Mouse (Mus musculus) forebrain, embryonic 12.5 days (tissue): Measurements from ENCODE around the gene 3425401B19Rik. TPM values are rescaled to one million over a fixed set of nuclear protein-coding genes. Genes with fewer than 3 reads are reported as not detected.

Experiments used
- ATAC-seq: fragments of 200-750 bp; cut with Nextera tagmentation; 2 replicates; pipeline ENCODE4 v1.8.0; 2017; ENCODE audit warnings: moderate TSS enrichment; ENCODE audit not compliant: low FRiP score
- H3K27ac ChIP-seq: fragments of 300-500 bp; sonication (generic); 2 replicates; pipeline ENCODE4 v1.5.1; 2016; ENCODE audit warnings: mild to moderate bottlenecking
- H3K27me3 ChIP-seq: fragments of 300-500 bp; sonication (generic); 2 replicates; pipeline ENCODE4 v1.6.1; 2016; ENCODE audit warnings: mild to moderate bottlenecking
- H3K36me3 ChIP-seq: fragments of 300-500 bp; sonication (generic); replicated peaks from 2 replicates; pipeline ENCODE4 v1.6.1; 2016; ENCODE audit warnings: mild to moderate bottlenecking
- H3K4me1 ChIP-seq: fragments of 300-500 bp; sonication (generic); 2 replicates; pipeline ENCODE4 v1.6.1; 2016
- H3K4me2 ChIP-seq: fragments of 300-500 bp; sonication (generic); 2 replicates; pipeline ENCODE4 v1.6.1; 2016; ENCODE audit warnings: mild to moderate bottlenecking, moderate library complexity
- H3K4me3 ChIP-seq: fragments of 300-500 bp; sonication (generic); replicated peaks from 2 replicates; pipeline ENCODE4 v1.5.1; 2016; ENCODE audit warnings: mild to moderate bottlenecking
- H3K9ac ChIP-seq: fragments of 300-500 bp; sonication (generic); 2 replicates; pipeline ENCODE4 v1.6.1; 2016; ENCODE audit warnings: mild to moderate bottlenecking
- H3K9me3 ChIP-seq: fragments of 300-500 bp; sonication (generic); 2 replicates; pipeline ENCODE4 v1.6.1; 2016
- WGBS: fragments of 180-500 bp; shearing (Covaris S2); methylation state at CpG from one replicate; pipeline ENCODE4 v1.1.7; 2016; 5-methylcytosine and 5-hydroxymethylcytosine counted together
- polyA plus RNA-seq: library from polyadenylated mRNA; unstranded; fragments of >200 nt; fragmentation: Nextera tagmentation; extraction: Ambion mirVana; gene quantifications from 2 replicates; pipeline ENCODE4 v1.2.1, GENCODE M21; 2016

The 3425401B19Rik gene
- polyA plus RNA-seq, 1 experiment from 2014 or later: not detected

DNA sequence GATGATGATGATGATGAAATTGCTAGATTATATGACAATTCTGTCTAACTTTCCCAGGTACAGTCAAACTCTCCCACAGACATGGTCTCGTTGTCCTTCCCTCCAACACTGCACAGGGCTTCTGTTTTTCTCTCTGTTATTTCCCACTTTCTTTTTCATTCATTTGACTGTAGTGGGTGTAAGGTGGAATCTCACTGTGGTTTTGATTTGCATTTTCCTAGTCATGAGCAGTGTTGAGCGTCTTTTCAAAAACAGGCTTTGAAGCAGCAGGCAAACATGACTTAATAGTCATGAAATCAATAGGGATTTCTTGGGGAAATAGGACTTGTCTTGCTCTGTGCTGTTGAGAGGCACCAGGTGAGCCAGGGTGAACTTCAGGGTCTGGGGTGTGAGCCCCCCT lies 11.3 kb upstream of the 3425401B19Rik start:
- Histone ChIP-seq H3K27ac (no peak overlapping the region), H3K4me2 (no peak overlapping the region), H3K4me3 (no peak overlapping the region), H3K4me1 (no peaks in the 10 kb centered on the region), H3K9ac (no peak overlapping the region), H3K36me3 (no peaks in the 10 kb centered on the region), H3K27me3 (no peaks in the 10 kb centered on the region), H3K9me3 (no peaks in the 10 kb centered on the region)
- ATAC-seq: no peak
- 91% methylated on average over 2 of the region's 2 CpGs for whole genome bisulfite sequencing

DNA sequence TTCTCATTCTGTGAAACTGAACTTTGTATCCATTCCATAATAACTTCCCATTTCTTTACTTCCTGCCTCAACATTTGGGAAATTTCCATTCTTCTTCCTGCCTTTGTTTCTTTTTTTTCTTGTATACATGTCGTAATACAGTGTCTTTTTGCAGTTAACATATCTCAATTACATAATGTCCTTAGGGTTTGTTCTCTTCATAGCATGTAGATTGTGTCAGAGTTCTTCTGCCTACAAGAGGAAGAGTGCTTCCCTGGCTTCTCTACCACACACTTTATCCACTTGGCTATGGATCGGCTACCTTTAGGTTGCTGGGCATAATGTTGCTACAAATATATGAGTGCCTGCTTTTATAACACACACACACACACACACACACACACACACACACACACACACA lies 10.8 kb upstream of the 3425401B19Rik start:
- no peak for ATAC-seq
- Histone ChIP-seq H3K4me3 (no peak overlapping the region), H3K36me3 (no peaks in the 10 kb centered on the region), H3K9ac (no peak overlapping the region), H3K27ac (no peak overlapping the region), H3K9me3 (no peaks in the 10 kb centered on the region), H3K4me2 (no peak overlapping the region), H3K27me3 (no peaks in the 10 kb centered on the region), H3K4me1 (no peaks in the 10 kb centered on the region)
- WGBS: 79% methylated on average over 2 of the region's 2 CpGs

DNA sequence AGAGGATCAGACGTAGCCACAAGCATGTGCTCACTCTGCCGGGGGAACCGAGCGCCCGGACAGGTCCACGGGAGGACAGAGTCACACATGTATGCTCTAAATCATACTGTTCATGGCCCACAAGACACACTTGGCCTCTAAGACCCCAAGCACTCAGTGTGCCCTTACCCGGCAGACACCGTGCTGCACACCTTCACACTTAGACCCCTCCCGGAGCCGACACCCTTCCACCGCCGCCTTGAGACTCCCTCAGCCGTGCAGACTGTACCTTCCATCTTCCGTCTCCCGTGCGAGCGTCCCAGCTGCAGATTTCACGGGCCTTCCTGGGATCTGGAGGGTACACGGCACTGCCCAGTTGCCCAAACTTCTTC lies 373 bp downstream of the 3425401B19Rik start:
- WGBS: 87% methylated on average over 19 of the region's 19 CpGs
- ATAC-seq: no peak
- Histone ChIP-seq H3K4me2 (no peak overlapping the region), H3K36me3 (no peaks in the 10 kb centered on the region), H3K27me3 (no peaks in the 10 kb centered on the region), H3K4me3 (no peak overlapping the region), H3K4me1 (peaks cover 18% of the 10 kb centered on the region), H3K27ac (no peak overlapping the region), H3K9me3 (no peaks in the 10 kb centered on the region), H3K9ac (no peak overlapping the region)

DNA sequence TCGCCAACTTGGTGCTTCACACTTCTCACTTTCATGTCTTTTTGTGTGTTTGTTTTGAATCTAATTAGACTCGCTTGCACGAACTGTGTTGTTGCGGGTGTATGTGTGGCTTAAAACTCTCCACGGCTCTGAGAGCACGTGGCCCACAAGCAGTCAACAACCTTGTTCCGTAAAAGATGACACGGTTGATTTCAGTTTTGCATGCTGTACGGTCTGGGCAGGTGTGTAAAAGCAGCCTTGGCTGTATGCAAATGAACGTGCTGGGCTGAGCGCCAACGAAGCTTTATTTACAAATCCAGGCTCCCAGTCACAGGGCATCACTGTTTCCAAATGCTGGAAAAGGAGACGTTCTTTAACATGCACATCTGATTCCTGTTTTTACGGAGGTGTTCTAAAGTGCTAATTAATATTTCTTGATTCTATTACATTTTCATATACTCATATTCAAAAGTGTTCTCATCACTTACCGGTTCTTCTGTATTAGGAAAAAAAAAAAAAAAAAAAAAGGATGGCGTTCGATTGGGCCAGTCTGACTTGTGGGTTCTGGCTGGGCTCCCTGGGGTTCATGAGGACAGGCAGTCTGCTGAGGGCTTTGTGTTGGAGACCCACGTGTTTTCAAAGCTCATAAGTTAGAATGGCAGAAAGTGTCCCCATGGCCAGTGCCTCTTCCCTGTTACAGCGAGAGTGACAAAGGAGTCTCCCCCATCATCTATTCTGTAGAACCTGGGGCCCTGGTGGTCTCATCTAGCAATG lies 935 bp downstream of the 3425401B19Rik start:
- Histone ChIP-seq H3K27me3 (no peaks in the 10 kb centered on the region), H3K9me3 (no peaks in the 10 kb centered on the region), H3K36me3 (no peaks in the 10 kb centered on the region), H3K4me1 (peaks cover 18% of the 10 kb centered on the region), H3K9ac (no peak overlapping the region), H3K4me3 (no peak overlapping the region), H3K27ac (no peak overlapping the region), H3K4me2 (no peak overlapping the region)
- ATAC-seq: peak; percentile 46; the same call in 1 of the 2 replicates
- WGBS: 52% methylated on average over 19 of the region's 19 CpGs

DNA sequence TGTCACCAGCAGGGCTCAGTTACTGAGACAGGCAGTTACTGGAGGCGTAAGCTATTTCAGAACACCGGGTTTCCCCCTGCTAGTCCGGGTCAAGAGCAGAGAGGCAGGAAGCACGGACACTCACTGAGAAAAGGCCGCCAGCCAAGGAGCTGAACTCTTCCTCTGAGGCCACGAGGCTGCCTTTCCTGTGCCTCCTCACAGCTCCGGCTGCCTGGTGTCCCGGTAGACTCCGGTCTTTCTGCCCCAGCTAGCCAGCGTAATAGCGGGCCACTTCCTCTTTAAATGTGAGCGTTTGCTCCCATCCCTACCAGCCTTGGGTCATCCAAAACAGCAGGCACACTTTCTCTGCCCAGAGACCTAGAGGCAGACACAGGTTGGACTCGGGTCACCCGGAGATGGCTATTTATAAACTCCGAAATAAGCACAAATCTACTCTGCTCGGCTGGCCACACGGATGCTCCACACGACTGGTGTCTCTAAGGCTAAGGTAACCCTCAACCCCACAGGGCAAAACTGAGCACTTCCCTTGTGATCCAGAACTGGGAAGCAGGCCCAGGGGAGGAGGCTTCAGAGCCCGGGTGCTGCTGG lies 1.7 kb downstream of the 3425401B19Rik start:
- H3K9me3 ChIP-seq: no peaks in the 10 kb centered on the region
- no peak overlapping the region for H3K4me3 ChIP-seq
- ATAC-seq: no peak
- no peaks in the 10 kb centered on the region for H3K27me3 ChIP-seq
- H3K4me1 ChIP-seq: peaks cover 18% of the 10 kb centered on the region
- H3K9ac ChIP-seq: no peak overlapping the region
- WGBS: 68% methylated on average over 19 of the region's 19 CpGs
- H3K27ac ChIP-seq: no peak overlapping the region
- H3K4me2 ChIP-seq: no peak overlapping the region
- no peaks in the 10 kb centered on the region for H3K36me3 ChIP-seq

DNA sequence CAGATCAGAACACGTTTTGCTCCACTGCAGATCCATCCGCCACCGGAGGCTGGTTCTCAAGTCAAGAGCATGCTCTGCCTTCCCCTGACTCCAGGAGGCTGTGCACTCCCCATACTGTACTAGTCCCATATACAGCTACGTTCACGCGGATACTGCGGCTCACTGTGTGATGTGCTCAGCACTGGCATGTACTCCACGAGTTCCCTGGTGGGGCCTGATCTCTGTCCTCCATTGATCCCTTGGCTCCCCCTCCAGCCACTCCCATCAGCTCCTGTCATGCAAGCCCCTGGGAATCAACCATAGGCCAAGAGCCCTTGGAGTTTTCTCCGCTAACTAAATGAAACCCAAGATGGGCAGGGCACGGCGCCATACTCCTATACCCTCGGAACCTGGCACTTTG lies 2.6 kb downstream of the 3425401B19Rik start:
- H3K4me1 ChIP-seq: peaks cover 18% of the 10 kb centered on the region
- WGBS: 91% methylated on average over 12 of the region's 12 CpGs
- H3K9ac ChIP-seq: no peak overlapping the region
- H3K27me3 ChIP-seq: no peaks in the 10 kb centered on the region
- no peak for ATAC-seq
- no peak overlapping the region for H3K4me2 ChIP-seq
- H3K27ac ChIP-seq: no peak overlapping the region
- no peaks in the 10 kb centered on the region for H3K36me3 ChIP-seq
- no peak overlapping the region for H3K4me3 ChIP-seq
- no peaks in the 10 kb centered on the region for H3K9me3 ChIP-seq

DNA sequence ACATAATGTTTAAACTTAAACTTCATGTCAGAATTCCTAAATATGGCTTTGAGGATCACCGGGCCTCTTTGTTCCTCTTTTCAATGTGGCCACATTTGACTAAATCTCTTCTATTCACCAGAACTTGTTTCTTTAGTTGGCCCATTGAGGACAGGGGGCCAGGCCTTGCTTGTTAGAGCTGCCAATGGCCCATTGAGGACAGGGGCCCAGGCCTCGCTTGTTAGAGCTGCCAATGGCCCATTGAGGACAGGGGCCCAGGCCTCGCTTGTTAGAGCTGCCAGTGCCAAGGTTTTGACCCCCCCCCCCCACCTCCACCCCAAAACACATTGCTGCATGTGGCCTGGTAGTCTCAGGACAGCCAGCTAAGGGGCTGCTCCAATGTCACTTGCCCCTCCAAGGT lies 3.5 kb downstream of the 3425401B19Rik start:
- Histone ChIP-seq H3K36me3 (no peaks in the 10 kb centered on the region), H3K4me3 (no peak overlapping the region), H3K27ac (no peak overlapping the region), H3K4me1 (peaks cover 18% of the 10 kb centered on the region), H3K4me2 (no peak overlapping the region), H3K9me3 (no peaks in the 10 kb centered on the region), H3K27me3 (no peaks in the 10 kb centered on the region), H3K9ac (no peak overlapping the region)
- WGBS: 27% methylated on average over 3 of the region's 3 CpGs
- ATAC-seq: no peak

DNA sequence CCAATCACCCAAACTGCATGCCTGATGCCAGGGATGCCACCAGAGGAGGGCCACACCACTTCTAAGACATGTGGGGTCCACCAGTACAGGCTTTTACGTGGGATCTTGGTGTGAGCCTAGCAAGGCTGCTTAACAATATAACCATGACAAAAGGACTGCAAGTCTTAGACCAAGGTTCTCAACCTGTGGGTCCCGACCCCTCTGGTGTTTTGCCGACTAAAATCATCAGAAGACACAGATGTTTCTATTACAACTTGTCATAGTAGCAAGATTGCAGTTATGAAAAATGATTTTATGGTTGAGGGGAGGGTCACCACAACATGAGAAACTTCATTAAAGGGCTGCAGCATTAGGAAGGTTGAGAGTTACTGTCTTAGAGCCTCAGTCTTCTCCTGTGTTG lies 6.5 kb downstream of the 3425401B19Rik start:
- H3K4me1 ChIP-seq: peaks cover 9% of the 10 kb centered on the region
- H3K4me2 ChIP-seq: no peak overlapping the region
- H3K9me3 ChIP-seq: no peaks in the 10 kb centered on the region
- no peak overlapping the region for H3K9ac ChIP-seq
- no peaks in the 10 kb centered on the region for H3K27me3 ChIP-seq
- no peak for ATAC-seq
- no peak overlapping the region for H3K4me3 ChIP-seq
- 66% methylated on average over 3 of the region's 3 CpGs for WGBS
- H3K27ac ChIP-seq: no peak overlapping the region
- H3K36me3 ChIP-seq: no peaks in the 10 kb centered on the region

DNA sequence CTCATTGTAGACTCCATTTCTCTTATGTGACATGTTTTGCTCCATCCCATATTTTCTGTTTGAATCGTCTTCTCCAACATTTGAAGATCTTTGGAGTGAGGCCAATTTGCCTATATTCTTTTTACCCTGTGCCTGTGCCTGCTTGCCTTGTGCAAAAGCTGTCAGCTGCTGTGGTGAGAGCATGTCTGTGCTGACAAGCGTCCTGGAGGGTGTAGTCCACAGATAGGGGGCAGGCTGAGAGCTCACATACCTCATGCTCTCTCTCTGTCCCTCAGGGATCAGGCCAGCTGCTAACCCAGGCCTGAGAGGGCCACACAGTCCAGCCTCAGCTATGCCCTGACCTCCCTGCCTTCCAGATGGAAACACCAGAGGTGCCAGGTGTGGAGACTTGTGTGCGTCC lies 11.9 kb downstream of the 3425401B19Rik start:
- no peak overlapping the region for H3K4me3 ChIP-seq
- no peak for ATAC-seq
- no peaks in the 10 kb centered on the region for H3K9me3 ChIP-seq
- H3K36me3 ChIP-seq: no peaks in the 10 kb centered on the region
- WGBS: 58% methylated on average over 3 of the region's 3 CpGs
- no peaks in the 10 kb centered on the region for H3K4me1 ChIP-seq
- no peak overlapping the region for H3K9ac ChIP-seq
- H3K27me3 ChIP-seq: no peaks in the 10 kb centered on the region
- H3K27ac ChIP-seq: no peak overlapping the region
- no peak overlapping the region for H3K4me2 ChIP-seq

DNA sequence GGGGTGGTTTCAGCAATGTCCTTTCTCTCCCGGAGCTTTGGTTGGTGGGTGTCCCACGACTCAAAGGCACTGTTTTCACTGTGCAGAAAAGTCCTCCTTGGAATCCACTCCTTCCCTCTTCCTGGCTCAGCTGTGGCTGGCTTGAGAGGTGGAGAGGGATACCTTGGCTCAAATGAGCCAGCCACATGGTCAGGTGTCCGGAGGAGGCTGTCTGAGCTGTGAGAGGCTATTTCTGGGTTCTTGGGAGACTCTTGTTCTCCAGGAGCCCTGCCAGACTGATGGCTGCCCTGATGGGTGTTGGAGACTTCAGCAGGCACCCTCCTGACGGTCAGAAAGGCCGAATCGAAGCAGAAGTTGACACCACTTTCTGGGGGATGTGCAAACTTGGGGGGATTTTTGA lies 22.0 kb downstream of the 3425401B19Rik start:
- Histone ChIP-seq H3K27me3 (no peaks in the 10 kb centered on the region), H3K27ac (no peak overlapping the region), H3K4me1 (no peaks in the 10 kb centered on the region), H3K4me3 (no peak overlapping the region), H3K9me3 (no peaks in the 10 kb centered on the region), H3K36me3 (no peaks in the 10 kb centered on the region), H3K9ac (no peak overlapping the region), H3K4me2 (no peak overlapping the region)
- no peak for ATAC-seq
- 81% methylated on average over 6 of the region's 6 CpGs for whole genome bisulfite sequencing

DNA sequence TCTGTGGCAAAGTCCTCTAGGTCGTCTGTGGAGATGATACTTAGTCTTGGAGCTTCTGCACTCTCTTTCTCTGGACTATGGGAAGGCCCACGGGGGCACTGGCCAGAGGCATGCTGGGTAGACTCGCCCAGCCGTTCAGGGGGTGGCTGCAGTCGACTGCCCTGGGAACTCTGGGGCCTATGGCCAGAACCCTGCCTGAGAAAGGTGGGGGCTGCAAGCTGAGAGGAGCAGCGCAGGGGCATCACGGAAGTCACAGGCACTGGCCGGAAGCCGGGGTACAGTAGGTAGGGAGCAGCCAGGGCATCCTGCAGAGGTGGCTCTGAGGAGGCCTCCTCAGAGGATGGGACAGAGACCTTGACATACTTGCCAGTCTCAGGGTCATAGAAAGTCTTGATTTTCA lies 25.3 kb downstream of the 3425401B19Rik start:
- no peaks in the 10 kb centered on the region for H3K27me3 ChIP-seq
- no peak for ATAC-seq
- no peak overlapping the region for H3K4me3 ChIP-seq
- no peaks in the 10 kb centered on the region for H3K4me1 ChIP-seq
- WGBS: 84% methylated on average over 9 of the region's 9 CpGs
- H3K27ac ChIP-seq: no peak overlapping the region
- H3K9me3 ChIP-seq: no peaks in the 10 kb centered on the region
- no peak overlapping the region for H3K4me2 ChIP-seq
- no peak overlapping the region for H3K9ac ChIP-seq
- no peaks in the 10 kb centered on the region for H3K36me3 ChIP-seq

DNA sequence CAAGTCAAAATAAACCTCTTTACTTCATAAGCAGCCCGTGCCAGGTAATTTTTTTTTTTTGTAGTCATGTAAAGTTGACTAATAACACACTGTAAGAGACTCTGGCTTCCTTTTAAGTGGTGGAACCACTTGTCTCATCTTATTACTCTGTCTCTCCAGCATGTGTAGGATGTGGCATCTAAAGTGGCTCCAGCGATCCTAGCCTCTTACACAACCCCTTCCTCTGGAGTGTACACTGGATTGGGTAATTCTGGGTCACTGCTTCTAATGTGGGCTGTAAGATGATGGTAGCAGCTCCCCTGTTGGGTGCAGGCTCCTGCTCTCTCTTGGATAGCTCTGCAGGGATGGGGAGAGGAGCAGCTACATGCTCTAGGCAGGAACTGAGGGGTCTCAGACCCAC lies 46.6 kb downstream of the 3425401B19Rik start:
- H3K27ac ChIP-seq: no peak overlapping the region
- H3K36me3 ChIP-seq: no peaks in the 10 kb centered on the region
- WGBS: 90% methylated on average over 2 of the region's 2 CpGs
- no peaks in the 10 kb centered on the region for H3K27me3 ChIP-seq
- H3K4me3 ChIP-seq: no peak overlapping the region
- H3K4me1 ChIP-seq: no peaks in the 10 kb centered on the region
- H3K4me2 ChIP-seq: no peak overlapping the region
- H3K9ac ChIP-seq: no peak overlapping the region
- no peak for ATAC-seq
- no peaks in the 10 kb centered on the region for H3K9me3 ChIP-seq

DNA sequence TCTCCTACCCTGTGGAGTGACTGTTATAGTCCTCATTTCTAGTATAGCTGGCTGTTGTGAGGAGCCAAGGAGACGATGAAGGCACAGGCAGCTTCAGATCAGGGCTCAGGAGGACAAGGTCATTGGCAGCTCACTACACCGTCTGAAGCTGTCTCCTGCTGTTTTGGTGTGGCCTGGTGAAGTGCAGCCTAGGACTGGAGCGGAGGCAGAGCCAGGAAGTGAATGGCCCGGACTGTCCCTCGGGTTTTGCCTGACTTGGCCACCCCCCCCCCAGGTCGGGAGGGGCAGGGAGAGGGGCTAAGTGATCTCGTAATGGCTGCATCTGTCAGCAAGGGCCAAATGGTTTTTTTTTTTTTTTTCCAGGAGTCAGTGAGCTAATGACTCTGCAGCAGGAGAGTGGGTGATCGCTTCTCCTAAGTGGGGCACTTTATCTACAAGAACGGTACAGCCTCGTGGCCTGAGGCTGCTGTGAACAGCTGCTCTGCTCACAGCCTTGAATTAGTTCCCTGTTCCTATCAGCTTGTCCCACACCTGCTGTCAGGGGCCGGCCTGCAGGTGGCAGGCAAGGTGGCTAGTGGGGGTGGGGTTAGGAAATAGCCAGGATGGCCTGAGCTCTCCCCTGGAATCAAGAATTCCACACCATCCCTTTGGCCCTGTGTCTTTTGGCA lies 50.9 kb downstream of the 3425401B19Rik start:
- no peaks in the 10 kb centered on the region for H3K9me3 ChIP-seq
- H3K4me2 ChIP-seq: no peak overlapping the region
- H3K9ac ChIP-seq: no peak overlapping the region
- H3K27ac ChIP-seq: no peak overlapping the region
- H3K4me1 ChIP-seq: no peaks in the 10 kb centered on the region
- H3K36me3 ChIP-seq: no peaks in the 10 kb centered on the region
- H3K4me3 ChIP-seq: no peak overlapping the region
- H3K27me3 ChIP-seq: no peaks in the 10 kb centered on the region
- 48% methylated on average over 10 of the region's 11 CpGs for WGBS
- no peak for ATAC-seq
